Mouse (Mus musculus) brain, embryonic 14.5 days (tissue): Measurements from ENCODE around the gene Eif2b4. TPM values are rescaled to one million over a fixed set of nuclear protein-coding genes. Genes with fewer than 3 reads are reported as not detected.
A peak's percentile ranks its signal among the peaks of the same experiment; 100 is the strongest.
"Not testable (repeated sequence)": the region's sequence is repeated elsewhere in the genome, so short reads cannot be mapped to it uniquely, and the experiment has no call there.

ENCODE experiments used
- DNase-seq: peaks from one replicate; pipeline ENCODE4 v3.0.0-alpha.2; 2011; ENCODE audit warnings: low read depth
- CTCF ChIP-seq: fragments of 200-500 bp; IDR thresholded peaks from 2 replicates; pipeline ENCODE4 v1.5.1; 2012; ENCODE audit warnings: inconsistent platforms, mild to moderate bottlenecking, moderate library complexity, borderline replicate concordance; ENCODE audit not compliant: insufficient read depth, insufficient read length; ENCODE audit errors: extremely low read depth
- POLR2A ChIP-seq: fragments of 200-500 bp; IDR thresholded peaks from 2 replicates; pipeline ENCODE4 v1.6.1; 2012; ENCODE audit warnings: mild to moderate bottlenecking, inconsistent platforms, borderline replicate concordance; ENCODE audit not compliant: poor library complexity, insufficient read depth, insufficient read length, severe bottlenecking; ENCODE audit errors: extremely low read depth
- polyA plus RNA-seq: library from polyadenylated mRNA; depleted of rRNA; stranded (reverse); fragments of >200 nt; gene quantifications from 2 replicates; pipeline ENCODE4 v1.2.3, GENCODE M21; 2012

The Eif2b4 gene
- polyA plus RNA-seq, 1 experiment, result 58.6 TPM

- DNase-seq, result no peak
- TF ChIP-seq CTCF (no peak), POLR2A (no peak)
Measured at GRCm38 (mm10) chr5:31219474-31219873, 26.2 kb upstream of the Eif2b4 start.

GRCm38 (mm10) chr5:31219070-31219469 lies 25.8 kb upstream of the Eif2b4 start:
- TF ChIP-seq POLR2A, result no peak
- TF ChIP-seq CTCF, result no peak
- peak; percentile 63 for DNase-seq

- TF ChIP-seq CTCF (no peak), POLR2A (no peak)
- DNase-seq, result no peak
Measured at GRCm38 (mm10) chr5:31218294-31218693, 25.1 kb upstream of the Eif2b4 start.

GRCm38 (mm10) chr5:31216554-31216953 lies 23.3 kb upstream of the Eif2b4 start:
- DNase-seq, result not testable (repeated sequence)

GRCm38 (mm10) chr5:31204421-31204820 lies 11.2 kb upstream of the Eif2b4 start:
- no peak for TF ChIP-seq CTCF
- no peak for TF ChIP-seq POLR2A
- no peak for DNase-seq

- TF ChIP-seq CTCF (no peak), POLR2A (no peak)
Measured at GRCm38 (mm10) chr5:31203866-31204265, 10.6 kb upstream of the Eif2b4 start.

GRCm38 (mm10) chr5:31202933-31203332 lies 9.7 kb upstream of the Eif2b4 start:
- no peak for DNase-seq
- no peak for TF ChIP-seq POLR2A

More at GRCm38 (mm10) chr5:31203866-31204265, 10.6 kb upstream of the Eif2b4 start:
- DNase-seq, result no peak

GRCm38 (mm10) chr5:31201742-31202590 lies 8.7 kb upstream of the Eif2b4 start, which contains the start of gene Zfp513:
TSS of gene Zfp513 (minus strand) at chr5:31202303.
- TF ChIP-seq POLR2A (peak; percentile 38; the same call in 1 of the 2 replicates), CTCF (no peak)
- DNase-seq, result peak; percentile 100

GRCm38 (mm10) chr5:31201042-31201741 lies 8.0 kb upstream of the Eif2b4 start:
- DNase-seq, result no peak
- no peak for TF ChIP-seq CTCF
- TF ChIP-seq POLR2A, result no peak

- peak; percentile 41 for DNase-seq
- TF ChIP-seq POLR2A (no peak), CTCF (no peak)
Measured at GRCm38 (mm10) chr5:31200327-31200768, 7.1 kb upstream of the Eif2b4 start.

- peak; percentile 29 for DNase-seq
- no peak for TF ChIP-seq POLR2A
Measured at GRCm38 (mm10) chr5:31199893-31200292, 6.7 kb upstream of the Eif2b4 start.
